Mouse (Mus musculus) mouse trophoblast stem cell (cell line): ENCODE measurements around the gene Tprg.

ENCODE experiments used
- in situ Hi-C, 2 experiments: fragments of 300-500 bp; cut with MseI, MboI; formaldehyde crosslinking; loops; 2 replicates in 1 of 2; 3 replicates in 1 of 2; pipeline ENCODE4 v1.15.1; 2025

Gene Tprg

DNA sequence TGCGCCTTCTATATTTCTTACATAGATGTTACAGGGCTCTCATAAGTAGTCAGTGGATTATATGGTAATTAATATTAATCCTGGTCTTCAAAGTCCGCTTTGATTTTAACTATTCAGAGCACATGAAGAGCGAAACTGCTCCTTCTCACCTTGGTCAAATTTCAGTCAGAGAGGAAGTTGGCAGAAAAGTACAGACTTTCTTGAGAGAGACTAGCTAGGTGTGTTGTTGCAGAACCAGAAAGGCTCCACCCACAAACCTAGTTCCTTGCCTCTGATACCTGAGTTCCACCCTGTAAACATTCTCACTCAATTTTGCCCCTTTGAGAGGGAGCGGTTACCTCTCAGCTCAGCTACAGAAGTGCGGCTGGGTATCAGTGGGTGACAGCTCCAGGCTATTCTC lies at the start of gene Tprg:
Gene Tprg, plus strand, starts transcription at position 301 of the 400 bp plus-strand sequence.
- in situ Hi-C loops: no loop called here

DNA sequence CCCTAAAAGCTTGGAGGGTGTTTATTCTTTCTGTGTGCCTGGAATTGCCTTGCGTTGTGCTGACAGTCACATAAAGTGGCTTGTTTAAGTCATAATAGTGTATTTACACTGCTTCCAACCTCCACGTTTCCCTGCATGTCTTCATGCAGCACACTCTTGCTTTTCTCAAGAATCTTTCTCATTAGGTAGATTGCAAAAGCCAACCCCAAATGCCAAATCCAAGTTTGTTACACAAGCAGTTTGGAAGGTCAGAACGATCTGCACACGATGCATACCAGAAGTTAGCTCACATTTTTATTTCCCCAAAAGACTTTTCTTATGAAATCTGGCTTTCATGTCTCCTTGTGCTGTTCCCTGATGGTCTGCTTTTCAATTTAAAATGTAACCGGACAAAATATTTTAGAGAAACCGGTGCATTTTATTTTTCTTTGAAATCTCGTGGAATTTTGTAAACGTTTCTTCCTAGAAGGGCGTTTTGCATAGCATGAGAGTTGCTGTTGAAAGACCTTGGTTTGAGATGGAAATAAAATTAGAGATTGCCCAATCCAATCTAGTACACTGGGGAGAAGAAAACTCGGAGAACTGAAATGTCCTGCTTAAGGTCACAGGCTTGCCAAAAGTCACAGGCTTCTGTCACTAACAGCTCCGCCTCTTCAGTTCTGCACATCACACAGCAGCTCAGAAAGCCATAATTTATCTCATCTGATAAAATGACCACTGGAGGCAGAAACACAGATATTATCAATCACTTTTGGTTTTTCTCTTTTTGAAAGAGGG lies 48.2 kb upstream of the Tprg start:
- in situ Hi-C loops: no loop called here

DNA sequence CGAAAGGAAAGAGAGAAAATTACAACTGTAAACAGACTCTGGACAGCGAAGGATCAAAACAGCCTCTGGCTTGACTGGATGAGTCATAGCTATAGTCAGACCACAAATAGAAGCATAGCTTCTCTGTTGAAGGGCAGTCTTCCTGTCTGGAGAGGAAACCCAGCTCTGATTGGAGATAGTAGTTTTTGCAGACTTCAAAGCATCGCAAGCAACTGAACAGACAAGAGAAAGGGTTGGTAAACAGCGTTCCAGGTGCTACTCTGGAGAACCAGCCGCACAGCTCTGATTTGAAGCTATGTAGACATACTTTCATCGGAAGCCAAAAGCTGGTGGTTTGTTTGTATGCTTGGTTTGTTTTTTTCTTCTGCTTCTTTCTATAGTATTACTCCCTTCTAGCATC lies 37.7 kb upstream of the Tprg start:
- in situ Hi-C loops: no loop called here

DNA sequence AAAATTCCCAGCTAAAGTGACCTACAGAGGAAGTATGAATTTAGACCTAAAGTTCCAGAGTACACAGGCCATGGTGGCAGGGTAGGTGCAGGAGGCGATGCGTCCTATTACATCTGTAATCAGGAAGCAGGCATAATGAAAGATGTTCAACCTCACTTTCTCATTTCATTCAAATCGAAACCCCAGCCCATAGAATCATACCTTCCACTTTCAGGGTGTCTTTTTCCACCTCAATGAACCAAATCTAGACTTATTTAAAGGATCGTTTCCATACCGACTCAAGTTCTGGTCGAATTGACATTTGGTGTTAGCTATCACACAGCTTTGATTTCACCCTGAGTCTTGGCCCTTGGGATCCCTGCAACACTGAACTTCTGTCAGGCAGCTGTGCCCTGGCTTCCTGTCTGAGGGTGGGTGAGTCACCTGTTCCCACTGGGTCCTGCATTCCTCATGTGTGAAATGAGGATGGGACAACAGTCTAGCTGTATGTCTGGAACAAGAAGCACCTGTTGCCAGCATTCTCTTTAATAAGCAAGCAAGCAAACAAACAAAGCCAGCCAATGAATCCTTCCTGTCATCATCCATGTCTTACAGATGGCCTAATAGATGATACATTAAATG lies 36.4 kb upstream of the Tprg start:
- in situ Hi-C loops: loop anchor here in 1 of 2 experiments (25.0 kb wide), 1 partner anchor 1288 kb away; no protein-coding TSS in a partner anchor

DNA sequence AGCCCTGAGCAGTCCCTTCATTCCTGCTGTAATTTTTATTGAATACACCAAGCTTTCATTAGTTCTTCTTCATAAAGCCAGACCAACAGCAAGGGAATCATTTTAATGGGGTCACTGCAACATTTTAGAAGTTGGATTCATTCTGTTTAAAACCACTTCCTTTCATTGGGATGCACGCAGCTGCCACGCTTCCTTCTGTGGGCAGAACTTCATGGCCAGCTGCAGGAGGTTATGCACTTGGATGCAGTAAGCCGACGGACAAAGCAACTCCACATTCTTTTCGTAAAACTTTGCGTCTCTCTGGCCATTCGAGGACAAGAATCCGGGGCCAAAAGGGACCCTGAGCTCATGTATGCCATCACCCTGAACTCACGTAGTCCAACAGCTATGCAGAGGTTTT lies 35.5 kb upstream of the Tprg start:
- in situ Hi-C loops: loop anchor here in 1 of 2 experiments (25.0 kb wide), 1 partner anchor 1289 kb away; no protein-coding TSS in a partner anchor

DNA sequence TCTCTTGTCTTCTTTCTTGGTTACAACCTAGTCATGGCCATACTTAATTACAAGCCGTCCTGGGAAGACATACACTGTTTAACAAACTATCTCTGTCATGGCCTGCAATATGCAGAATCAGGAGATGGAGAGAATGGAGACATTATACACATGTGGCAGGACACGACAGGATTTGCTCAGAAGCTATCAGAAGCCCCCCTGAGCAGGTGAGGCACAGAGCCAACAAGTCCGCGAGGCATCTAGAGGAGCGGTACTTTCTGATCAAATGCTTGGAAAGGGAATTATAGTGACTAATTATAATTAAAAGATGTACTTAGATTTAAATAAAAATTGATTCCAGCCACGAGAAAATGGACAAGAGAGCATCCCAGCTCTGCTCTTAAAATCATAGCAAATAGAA lies 32.0 kb upstream of the Tprg start:
- in situ Hi-C loops: loop anchor here in 1 of 2 experiments (25.0 kb wide), 1 partner anchor 1292 kb away; no protein-coding TSS in a partner anchor

DNA sequence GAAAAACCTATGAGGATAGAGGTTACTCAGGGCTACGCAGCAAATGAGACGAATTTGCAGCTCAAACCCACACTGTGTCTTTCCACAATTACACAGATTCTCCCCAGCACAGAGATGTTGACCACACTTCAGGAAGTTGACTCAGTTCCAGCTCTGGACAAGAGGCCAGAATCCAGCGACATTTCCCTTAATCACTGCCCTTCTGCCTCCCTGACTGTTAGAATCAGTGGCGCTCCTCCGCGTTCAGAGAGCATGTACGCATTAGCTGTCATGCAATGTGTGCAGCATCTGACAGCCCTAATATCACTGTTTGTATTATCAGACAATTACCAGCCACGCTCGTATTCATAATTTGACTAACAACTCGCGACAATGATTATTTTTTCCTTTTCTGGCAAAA lies 31.4 kb upstream of the Tprg start:
- in situ Hi-C loops: loop anchor here in 1 of 2 experiments (25.0 kb wide), 1 partner anchor 1293 kb away; no protein-coding TSS in a partner anchor

DNA sequence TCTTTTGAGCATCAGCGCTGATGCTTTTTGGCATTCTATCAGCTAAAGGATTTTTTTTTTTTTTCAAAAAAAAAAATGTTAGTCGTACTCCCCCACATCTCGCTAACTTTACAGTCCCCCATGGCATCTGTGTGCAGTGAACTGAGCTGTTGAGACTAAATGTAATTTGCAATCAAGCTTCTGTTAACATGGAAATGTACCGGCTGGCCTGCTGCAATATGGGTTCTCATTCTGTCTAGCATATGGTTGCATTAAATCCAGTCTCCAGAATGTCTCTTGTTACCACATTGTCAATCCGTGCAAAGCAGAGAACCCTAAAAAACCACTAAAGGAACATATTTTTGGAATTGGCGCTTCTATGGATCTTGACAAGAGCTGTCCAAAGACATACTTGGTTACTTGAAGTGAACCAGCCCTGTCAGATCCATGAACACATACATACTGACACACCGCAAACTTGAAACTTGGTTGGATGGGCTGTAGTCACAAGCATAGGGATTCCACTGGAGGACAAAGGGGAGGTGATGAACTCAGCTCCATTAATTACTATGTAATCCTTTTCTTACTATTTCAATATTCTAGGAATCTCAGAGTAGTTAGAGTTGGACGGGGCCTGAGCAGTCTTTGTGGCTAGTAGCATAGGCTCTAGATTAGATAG lies 30.9 kb upstream of the Tprg start:
- in situ Hi-C loops: loop anchor here in 1 of 2 experiments (25.0 kb wide), 1 partner anchor 1293 kb away; no protein-coding TSS in a partner anchor

DNA sequence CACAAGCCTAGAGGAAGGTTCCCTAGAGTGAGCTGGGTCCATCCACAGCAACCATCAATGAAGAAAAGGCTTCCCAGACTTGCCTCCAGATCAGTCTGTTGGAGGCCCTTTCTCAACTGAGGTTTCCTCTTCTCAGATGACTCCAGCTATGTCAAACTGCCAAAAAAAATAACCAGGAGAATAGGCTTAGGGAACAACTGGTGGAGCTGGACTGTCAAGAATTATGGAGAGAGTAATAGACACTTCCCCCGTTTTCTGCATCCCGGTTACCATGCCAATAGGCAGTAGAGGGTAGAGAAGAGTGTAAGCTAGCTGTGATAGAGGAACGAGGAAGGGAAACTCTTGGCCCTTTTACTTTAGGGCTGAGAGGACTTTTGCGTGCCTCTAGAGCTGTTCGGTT lies 24.3 kb upstream of the Tprg start:
- in situ Hi-C loops: loop anchor here in 1 of 2 experiments (25.0 kb wide), 1 partner anchor 1300 kb away; no protein-coding TSS in a partner anchor

DNA sequence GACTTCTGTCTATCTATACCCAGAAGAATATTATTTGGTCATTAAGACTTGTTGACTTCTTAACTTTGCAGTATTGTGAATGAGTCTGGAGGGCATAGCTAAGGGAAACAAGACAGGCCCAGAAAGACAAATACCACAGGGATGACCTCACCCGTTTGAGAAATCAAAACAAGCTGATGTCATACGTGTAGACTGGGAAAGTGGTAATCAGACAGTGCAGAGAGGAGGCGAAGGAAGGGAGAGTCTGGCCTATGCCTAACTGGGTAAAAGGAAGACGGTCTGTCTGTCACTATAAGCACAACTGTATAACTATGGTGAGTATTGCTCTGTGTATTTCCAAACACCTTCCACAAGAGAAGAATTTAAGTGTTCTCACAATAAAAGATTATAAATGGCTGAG lies 23.7 kb upstream of the Tprg start:
- in situ Hi-C loops: loop anchor here in 1 of 2 experiments (25.0 kb wide), 1 partner anchor 1301 kb away; no protein-coding TSS in a partner anchor

DNA sequence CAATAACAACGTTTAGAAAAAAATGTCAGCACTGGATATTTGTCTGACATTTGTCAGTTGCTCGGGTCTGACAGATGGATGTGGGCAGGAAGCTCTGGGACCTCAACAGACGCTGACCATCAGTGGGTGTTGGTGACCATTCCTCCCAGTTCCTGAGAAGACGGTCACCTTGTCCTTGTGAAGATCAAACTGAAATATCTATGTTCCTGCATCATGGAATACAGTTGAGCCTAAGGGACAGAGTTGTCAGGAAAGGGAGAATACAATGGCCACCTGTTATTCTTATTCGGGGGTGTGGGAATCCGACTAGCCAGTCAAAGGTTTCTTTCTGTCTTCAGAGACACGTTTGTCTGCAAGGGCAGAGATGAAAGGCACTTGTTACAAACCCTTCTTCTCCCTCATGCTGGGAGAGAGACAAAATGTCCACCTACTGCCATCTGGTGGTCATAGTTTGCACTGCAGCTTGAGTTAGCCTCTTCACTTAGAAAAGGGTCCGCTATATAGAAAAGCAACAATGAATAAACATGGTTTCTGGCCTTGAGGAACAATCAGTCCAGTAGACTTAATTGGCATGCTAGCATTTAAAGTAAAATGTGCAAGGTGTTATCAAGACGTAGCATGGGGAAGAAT lies 23.0 kb upstream of the Tprg start:
- in situ Hi-C loops: loop anchor here in 1 of 2 experiments (25.0 kb wide), 1 partner anchor 1301 kb away; no protein-coding TSS in a partner anchor

DNA sequence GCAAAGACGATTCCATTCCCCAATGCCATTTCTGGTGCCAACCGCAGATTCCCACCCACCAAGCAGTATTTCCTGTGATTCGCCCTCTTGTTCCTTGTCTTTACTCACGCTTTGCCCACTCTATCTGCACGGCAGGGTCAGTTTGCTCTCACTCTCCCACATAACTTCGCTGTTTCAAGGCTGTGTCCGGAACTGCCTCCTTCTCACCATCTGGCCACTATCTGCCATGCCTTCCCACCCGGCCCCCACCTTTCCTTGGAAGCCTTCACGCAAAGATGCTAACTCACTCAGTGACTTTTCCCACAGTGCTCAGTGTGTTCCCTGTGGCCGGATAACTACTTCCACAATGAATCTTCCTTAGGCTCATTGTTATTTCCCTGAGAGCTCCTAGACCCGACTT lies 21.4 kb upstream of the Tprg start:
- in situ Hi-C loops: loop anchor here in 1 of 2 experiments (25.0 kb wide), 1 partner anchor 1303 kb away; no protein-coding TSS in a partner anchor

DNA sequence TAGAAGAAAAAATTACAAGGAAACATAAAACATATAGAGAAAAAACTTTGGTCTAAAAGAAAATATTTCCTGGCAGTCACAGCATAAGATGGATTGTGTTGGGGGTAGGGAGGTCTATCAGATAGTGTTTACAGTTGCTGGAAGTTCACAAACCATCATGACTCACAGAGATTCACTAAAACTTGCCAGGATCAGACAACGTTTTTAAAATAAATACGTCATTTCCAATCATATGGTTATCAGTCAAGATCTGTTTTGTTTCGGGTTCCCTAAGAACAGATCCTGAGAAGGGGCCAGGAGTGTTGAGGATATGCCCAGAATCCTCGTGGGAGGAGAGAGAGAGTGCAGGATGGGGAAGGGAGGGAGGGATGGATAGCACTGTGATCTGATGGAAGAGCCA lies 18.3 kb upstream of the Tprg start:
- in situ Hi-C loops: loop anchor here in 1 of 2 experiments (25.0 kb wide), 1 partner anchor 1306 kb away; no protein-coding TSS in a partner anchor

DNA sequence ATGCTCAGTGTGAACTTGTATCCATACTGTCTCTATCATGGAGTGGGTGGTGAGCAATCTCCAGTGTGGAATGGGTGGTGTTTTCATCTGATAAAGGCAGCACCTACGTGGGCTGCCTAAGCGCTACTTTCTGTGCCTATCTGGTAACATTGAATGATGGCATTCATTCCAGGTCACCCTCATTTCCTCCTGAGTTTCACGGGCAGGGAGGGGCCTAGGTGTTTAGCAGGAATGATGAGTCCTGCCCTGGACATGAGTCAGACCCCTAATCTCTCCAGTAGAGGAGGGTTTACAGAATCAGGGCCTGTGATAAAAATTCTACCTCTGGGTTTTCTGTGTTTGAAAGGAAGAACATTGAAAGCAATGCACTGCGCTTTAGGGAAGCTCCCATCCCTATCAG lies 4.1 kb upstream of the Tprg start:
- in situ Hi-C loops: no loop called here

DNA sequence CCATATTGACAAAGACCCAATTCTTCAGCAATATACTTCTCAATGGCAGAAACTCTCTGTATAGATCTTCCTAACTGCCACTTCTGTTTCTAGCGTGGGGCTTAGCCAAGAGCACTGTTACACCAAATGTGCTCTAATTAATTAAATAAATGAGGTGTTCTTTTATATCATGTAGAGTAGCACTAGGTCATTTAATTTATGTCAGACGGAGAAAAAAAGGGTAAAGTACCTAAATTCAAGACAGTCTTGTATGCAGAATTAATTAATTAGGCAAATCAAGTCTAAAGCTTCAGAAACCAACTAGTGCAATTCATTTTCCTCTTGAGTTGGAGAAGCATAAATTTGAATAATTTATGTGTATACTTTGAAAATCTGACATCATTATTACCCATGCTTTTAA lies 7.1 kb downstream of the Tprg start:
- in situ Hi-C loops: no loop called here

DNA sequence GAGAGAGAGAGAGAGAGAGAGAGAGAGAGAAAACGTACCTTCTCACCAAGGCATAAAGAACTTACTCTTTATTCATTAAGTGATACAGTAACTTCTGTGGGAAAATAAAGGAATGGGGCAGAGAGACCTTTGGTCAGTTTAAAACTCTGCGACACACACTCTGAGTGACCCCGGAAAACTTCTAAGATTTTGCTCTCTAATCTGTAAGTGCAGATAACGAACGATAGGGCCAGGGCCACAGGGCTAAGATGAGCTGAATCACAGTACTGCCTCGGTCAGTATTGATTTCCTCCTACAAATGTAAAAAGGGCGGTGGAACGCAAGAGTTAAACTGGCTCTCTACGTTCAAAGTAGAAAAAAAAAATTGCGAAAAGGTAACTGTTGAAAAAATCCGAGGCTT lies 8.9 kb downstream of the Tprg start:
- in situ Hi-C loops: no loop called here

DNA sequence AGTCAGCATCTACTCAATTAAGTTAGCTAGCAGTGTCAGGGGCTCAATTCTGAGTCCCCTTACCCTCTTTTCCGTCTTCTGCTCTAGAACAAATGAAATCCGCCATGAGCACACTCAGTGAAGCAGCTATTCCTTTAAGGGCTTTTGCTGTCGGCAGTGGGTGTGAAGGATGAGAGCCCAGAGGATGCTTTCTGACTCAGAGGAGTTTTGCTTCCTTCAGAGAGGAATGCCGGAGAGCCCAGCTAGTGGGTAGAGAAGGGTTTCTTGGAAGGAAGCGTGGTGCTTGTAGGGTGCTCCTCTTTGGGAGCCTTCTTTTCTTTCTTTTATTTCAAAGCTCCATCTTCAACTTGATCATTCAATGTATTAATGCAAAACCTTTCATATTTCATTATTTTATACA lies 10.1 kb downstream of the Tprg start:
- in situ Hi-C loops: no loop called here

DNA sequence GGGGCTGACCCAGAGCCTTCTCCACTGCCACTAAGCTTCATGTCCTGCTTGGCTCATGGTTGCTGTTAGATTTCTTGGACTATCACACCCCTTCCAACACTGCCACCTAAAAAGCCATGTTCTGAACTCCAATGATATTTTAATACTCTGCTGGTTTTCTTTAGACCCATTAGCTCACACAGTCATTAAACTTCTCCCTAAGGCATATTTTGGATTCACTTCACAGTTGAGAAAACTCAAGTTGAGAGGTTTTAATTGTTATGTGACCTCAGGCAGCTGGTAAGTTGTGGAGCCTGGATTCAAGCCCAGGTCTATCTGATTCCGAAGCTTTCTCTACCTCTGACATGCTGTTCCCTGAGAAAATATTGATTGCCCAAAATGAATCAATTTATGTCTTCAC lies 11.6 kb downstream of the Tprg start:
- in situ Hi-C loops: no loop called here

DNA sequence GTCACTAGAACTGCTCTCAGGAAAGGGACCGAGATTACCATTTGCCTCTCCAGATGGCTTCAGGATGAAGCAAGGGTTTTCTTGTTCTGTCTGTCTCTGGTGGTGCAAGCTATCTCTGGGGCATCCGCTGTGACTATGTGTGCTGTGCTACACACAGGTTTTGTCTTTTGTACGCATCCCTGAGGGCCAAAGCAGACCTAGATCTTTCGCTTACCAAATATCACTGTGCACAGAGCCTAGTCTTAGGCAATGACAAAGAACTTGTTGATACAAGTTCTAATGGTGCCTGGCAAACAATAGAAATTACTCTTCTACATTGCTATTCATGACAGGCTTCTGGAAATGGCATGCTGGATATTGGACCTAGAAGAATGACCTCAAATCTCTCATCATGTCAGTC lies 16.0 kb downstream of the Tprg start:
- in situ Hi-C loops: no loop called here

DNA sequence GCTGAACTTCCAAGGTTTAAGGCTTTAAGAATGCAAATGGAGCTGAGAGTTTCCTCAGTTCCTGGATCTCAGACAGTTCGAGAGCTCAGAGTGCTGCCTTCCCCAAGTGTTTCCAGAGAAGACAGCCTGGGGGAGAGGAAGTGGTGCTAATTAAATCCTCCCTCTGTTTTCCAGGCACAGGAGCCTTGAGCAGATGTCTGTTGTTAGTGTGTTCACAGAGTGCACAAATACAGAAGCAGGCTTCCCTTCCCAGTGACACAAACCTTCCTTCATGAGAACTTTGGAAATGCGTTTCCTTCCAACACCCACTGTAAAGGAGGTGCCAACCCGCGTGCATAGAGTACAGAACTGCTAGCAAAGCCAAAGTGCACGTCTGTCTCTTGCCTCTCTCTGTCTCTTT lies 27.4 kb downstream of the Tprg start:
- in situ Hi-C loops: no loop called here

DNA sequence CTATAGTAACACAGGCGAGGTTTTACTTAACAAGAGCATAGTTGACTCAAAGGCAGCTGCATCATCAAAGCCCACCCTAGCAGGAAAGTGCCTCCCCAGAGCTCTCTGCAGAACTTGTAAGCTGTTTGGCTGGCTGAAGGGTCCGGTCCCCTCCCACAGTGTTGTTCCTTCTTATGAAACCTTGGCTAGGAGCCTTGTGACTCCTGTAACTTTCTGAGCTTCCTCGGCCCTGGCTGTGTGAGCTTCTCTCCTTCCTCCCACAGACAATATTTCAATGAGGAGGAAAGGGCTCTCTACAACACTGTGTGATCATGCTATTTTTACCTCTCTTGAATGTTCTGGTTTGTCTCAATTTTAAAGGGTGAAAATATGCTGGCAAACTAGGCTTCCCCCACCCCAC lies 28.5 kb downstream of the Tprg start:
- in situ Hi-C loops: no loop called here
